Mouse (Mus musculus): ENCODE data around the gene Olfr1196. TPM values are rescaled to one million over a fixed set of nuclear protein-coding genes. Genes with fewer than 3 reads are reported as not detected.

Gene Olfr1196
- not detected in 2 replicates for polyA plus RNA-seq (2015; fragmentation: Nextera tagmentation; extraction: Ambion mirVana)

GRCm38 (mm10) chr2:88704497-88704896 lies at the start of gene Olfr1196:
TSS of gene Olfr1196 (minus strand) at chr2:88704597.

GRCm38 (mm10) chr2:88751270-88751669 lies 46.9 kb upstream of the Olfr1196 start, which contains the start of gene Olfr1198:
TSS of gene Olfr1198 (minus strand) at chr2:88751370.

GRCm38 (mm10) chr2:88732266-88732665 lies 27.9 kb upstream of the Olfr1196 start, which contains the start of gene Olfr1197:
TSS of gene Olfr1197 (minus strand) at chr2:88732366.

GRCm38 (mm10) chr2:88689087-88689486 lies 15.3 kb downstream of the Olfr1196 start, which contains the start of gene Olfr1195:
TSS of gene Olfr1195 (minus strand) at chr2:88689187.

GRCm38 (mm10) chr2:88675328-88675727 lies 29.1 kb downstream of the Olfr1196 start, which contains the start of gene Olfr1193:
TSS of gene Olfr1193 (plus strand) at chr2:88675628.

GRCm38 (mm10) chr2:88648209-88648608 lies 56.2 kb downstream of the Olfr1196 start, which contains the start of gene Olfr1192-ps1:
TSS of gene Olfr1192-ps1 (plus strand) at chr2:88648509.

Other genes starting within 250 kb of the Olfr1196 start
- gene Olfr1183, start 249.7 kb downstream of the Olfr1196 start, polyA plus RNA-seq (2015; fragmentation: Nextera tagmentation; extraction: Ambion mirVana) = not detected in 2 replicates
- not detected in 2 replicates for gene Olfr1184, start 221.0 kb downstream of the Olfr1196 start, polyA plus RNA-seq (2015; fragmentation: Nextera tagmentation; extraction: Ambion mirVana)
- gene Olfr1185-ps1, start 211.3 kb downstream of the Olfr1196 start, polyA plus RNA-seq (2015; fragmentation: Nextera tagmentation; extraction: Ambion mirVana) = not detected in 2 replicates
- gene Olfr1186, start 186.0 kb downstream of the Olfr1196 start, polyA plus RNA-seq (2015; fragmentation: Nextera tagmentation; extraction: Ambion mirVana) = not detected in 2 replicates
- gene Olfr1188, start 147.7 kb downstream of the Olfr1196 start, polyA plus RNA-seq (2015; fragmentation: Nextera tagmentation; extraction: Ambion mirVana) = not detected in 2 replicates
- not detected in 2 replicates for gene Olfr1189, start 118.1 kb downstream of the Olfr1196 start, polyA plus RNA-seq (2015; fragmentation: Nextera tagmentation; extraction: Ambion mirVana)
- gene Olfr1191-ps1, start 64.1 kb downstream of the Olfr1196 start, polyA plus RNA-seq (2015; fragmentation: Nextera tagmentation; extraction: Ambion mirVana) = not detected in 2 replicates
- gene Olfr1192-ps1, start 56.1 kb downstream of the Olfr1196 start, polyA plus RNA-seq (2015; fragmentation: Nextera tagmentation; extraction: Ambion mirVana) = not detected in 2 replicates
- not detected in 2 replicates for gene Olfr1193, start 29.0 kb downstream of the Olfr1196 start, polyA plus RNA-seq (2015; fragmentation: Nextera tagmentation; extraction: Ambion mirVana)
- gene Olfr1195, start 15.4 kb downstream of the Olfr1196 start, polyA plus RNA-seq (2015; fragmentation: Nextera tagmentation; extraction: Ambion mirVana) = not detected in 2 replicates
- gene Olfr1197, start 27.8 kb upstream of the Olfr1196 start, polyA plus RNA-seq (2015; fragmentation: Nextera tagmentation; extraction: Ambion mirVana) = not detected in 2 replicates
- gene Olfr1198, start 46.8 kb upstream of the Olfr1196 start, polyA plus RNA-seq (2015; fragmentation: Nextera tagmentation; extraction: Ambion mirVana) = not detected in 2 replicates
- gene Olfr1199, start 55.9 kb upstream of the Olfr1196 start, polyA plus RNA-seq (2015; fragmentation: Nextera tagmentation; extraction: Ambion mirVana) = not detected in 2 replicates
- not detected in 2 replicates for gene Olfr1200, start 65.9 kb upstream of the Olfr1196 start, polyA plus RNA-seq (2015; fragmentation: Nextera tagmentation; extraction: Ambion mirVana)
- not detected in 2 replicates for gene Olfr1201, start 88.4 kb upstream of the Olfr1196 start, polyA plus RNA-seq (2015; fragmentation: Nextera tagmentation; extraction: Ambion mirVana)
- gene Olfr1202, start 109.9 kb upstream of the Olfr1196 start, polyA plus RNA-seq (2015; fragmentation: Nextera tagmentation; extraction: Ambion mirVana) = not detected in 2 replicates
- not detected in 2 replicates for gene Olfr1205, start 125.1 kb upstream of the Olfr1196 start, polyA plus RNA-seq (2015; fragmentation: Nextera tagmentation; extraction: Ambion mirVana)
- not detected in 2 replicates for gene Olfr1204, start 144.7 kb upstream of the Olfr1196 start, polyA plus RNA-seq (2015; fragmentation: Nextera tagmentation; extraction: Ambion mirVana)
- gene Olfr1206, start 158.6 kb upstream of the Olfr1196 start, polyA plus RNA-seq (2015; fragmentation: Nextera tagmentation; extraction: Ambion mirVana) = not detected in 2 replicates
- gene Olfr1208, start 197.7 kb upstream of the Olfr1196 start, polyA plus RNA-seq (2015; fragmentation: Nextera tagmentation; extraction: Ambion mirVana) = not detected in 2 replicates
- not detected in 2 replicates for gene Olfr1209, start 210.6 kb upstream of the Olfr1196 start, polyA plus RNA-seq (2015; fragmentation: Nextera tagmentation; extraction: Ambion mirVana)
- not detected in 2 replicates for gene Olfr1211, start 233.5 kb upstream of the Olfr1196 start, polyA plus RNA-seq (2015; fragmentation: Nextera tagmentation; extraction: Ambion mirVana)
- not detected in 2 replicates for gene Olfr1212, start 249.4 kb upstream of the Olfr1196 start, polyA plus RNA-seq (2015; fragmentation: Nextera tagmentation; extraction: Ambion mirVana)

Data from skeletal muscle tissue, postnatal 0 days (tissue).